Mouse (Mus musculus): ENCODE measurements around the gene Nrl. TPM values are rescaled to one million over a fixed set of nuclear protein-coding genes. Genes with fewer than 3 reads are reported as not detected.

Gene Nrl
- polyA plus RNA-seq (2014; fragmentation: Illumina TruSeq; extraction: RNeasy Lipid Tissue Mini Kit (QIAGEN cat#74804); ENCODE audit: low read depth, low replicate concordance): not detected

GRCm38 (mm10) chr14:55524785-55525184, at the start of gene Nrl:
Gene Nrl (minus strand): TSS chr14:55524981.

GRCm38 (mm10) chr14:55560202-55561073, 35.7 kb upstream of the Nrl start, which contains the start of gene A730061H03Rik:
Gene A730061H03Rik (minus strand): TSS chr14:55560406.

GRCm38 (mm10) chr14:55559799-55560201, 35.0 kb upstream of the Nrl start, which contains the start of gene Dcaf11:
Gene Dcaf11 (plus strand): TSS chr14:55560006.

GRCm38 (mm10) chr14:55540067-55540786, 15.4 kb upstream of the Nrl start, which contains the start of gene Pck2:
Gene Pck2 (plus strand): TSS chr14:55540266.

GRCm38 (mm10) chr14:55510125-55510731, 14.6 kb downstream of the Nrl start, which contains the start of gene Cpne6:
Gene Cpne6 (plus strand): TSS chr14:55510445.

GRCm38 (mm10) chr14:55490361-55491201, 34.2 kb downstream of the Nrl start, which contains the start of gene Carmil3:
Gene Carmil3 (plus strand): TSS chr14:55490651.

GRCm38 (mm10) chr14:55478651-55479599, 45.9 kb downstream of the Nrl start, which contains the start of gene Dhrs4:
Gene Dhrs4 (plus strand): TSS chr14:55478758.

Other genes starting within 250 kb of the Nrl start
- 32.3 TPM for gene Dhrs4, start 46.2 kb downstream of the Nrl start, polyA plus RNA-seq (2014; fragmentation: Illumina TruSeq; extraction: RNeasy Lipid Tissue Mini Kit (QIAGEN cat#74804); ENCODE audit: low read depth, low replicate concordance)
- not detected for gene Carmil3, start 34.3 kb downstream of the Nrl start, polyA plus RNA-seq (2014; fragmentation: Illumina TruSeq; extraction: RNeasy Lipid Tissue Mini Kit (QIAGEN cat#74804); ENCODE audit: low read depth, low replicate concordance)
- gene Cpne6, start 14.5 kb downstream of the Nrl start, polyA plus RNA-seq (2014; fragmentation: Illumina TruSeq; extraction: RNeasy Lipid Tissue Mini Kit (QIAGEN cat#74804); ENCODE audit: low read depth, low replicate concordance): not detected
- gene Pck2, start 15.3 kb upstream of the Nrl start, polyA plus RNA-seq (2014; fragmentation: Illumina TruSeq; extraction: RNeasy Lipid Tissue Mini Kit (QIAGEN cat#74804); ENCODE audit: low read depth, low replicate concordance): 5.2 TPM
- 21.3 TPM for gene Dcaf11, start 35.0 kb upstream of the Nrl start, polyA plus RNA-seq (2014; fragmentation: Illumina TruSeq; extraction: RNeasy Lipid Tissue Mini Kit (QIAGEN cat#74804); ENCODE audit: low read depth, low replicate concordance)
- not detected for gene A730061H03Rik, start 35.4 kb upstream of the Nrl start, polyA plus RNA-seq (2014; fragmentation: Illumina TruSeq; extraction: RNeasy Lipid Tissue Mini Kit (QIAGEN cat#74804); ENCODE audit: low read depth, low replicate concordance)
- gene Fitm1, start 50.6 kb upstream of the Nrl start, polyA plus RNA-seq (2014; fragmentation: Illumina TruSeq; extraction: RNeasy Lipid Tissue Mini Kit (QIAGEN cat#74804); ENCODE audit: low read depth, low replicate concordance): not detected
- 139 TPM for gene Psme1, start 53.1 kb upstream of the Nrl start, polyA plus RNA-seq (2014; fragmentation: Illumina TruSeq; extraction: RNeasy Lipid Tissue Mini Kit (QIAGEN cat#74804); ENCODE audit: low read depth, low replicate concordance)
- gene Emc9, start 60.3 kb upstream of the Nrl start, polyA plus RNA-seq (2014; fragmentation: Illumina TruSeq; extraction: RNeasy Lipid Tissue Mini Kit (QIAGEN cat#74804); ENCODE audit: low read depth, low replicate concordance): 7.3 TPM
- gene Psme2, start 66.1 kb upstream of the Nrl start, polyA plus RNA-seq (2014; fragmentation: Illumina TruSeq; extraction: RNeasy Lipid Tissue Mini Kit (QIAGEN cat#74804); ENCODE audit: low read depth, low replicate concordance): 171 TPM
- gene Rnf31, start 66.7 kb upstream of the Nrl start, polyA plus RNA-seq (2014; fragmentation: Illumina TruSeq; extraction: RNeasy Lipid Tissue Mini Kit (QIAGEN cat#74804); ENCODE audit: low read depth, low replicate concordance): 10.6 TPM
- gene Irf9, start 78.6 kb upstream of the Nrl start, polyA plus RNA-seq (2014; fragmentation: Illumina TruSeq; extraction: RNeasy Lipid Tissue Mini Kit (QIAGEN cat#74804); ENCODE audit: low read depth, low replicate concordance): 51.9 TPM
- not detected for gene Rec8, start 93.1 kb upstream of the Nrl start, polyA plus RNA-seq (2014; fragmentation: Illumina TruSeq; extraction: RNeasy Lipid Tissue Mini Kit (QIAGEN cat#74804); ENCODE audit: low read depth, low replicate concordance)
- 2.9 TPM for gene Ipo4, start 111.0 kb upstream of the Nrl start, polyA plus RNA-seq (2014; fragmentation: Illumina TruSeq; extraction: RNeasy Lipid Tissue Mini Kit (QIAGEN cat#74804); ENCODE audit: low read depth, low replicate concordance)
- gene Gm49378, start 112.9 kb upstream of the Nrl start, polyA plus RNA-seq (2014; fragmentation: Illumina TruSeq; extraction: RNeasy Lipid Tissue Mini Kit (QIAGEN cat#74804); ENCODE audit: low read depth, low replicate concordance): 0.63 TPM
- gene Tm9sf1, start 118.8 kb upstream of the Nrl start, polyA plus RNA-seq (2014; fragmentation: Illumina TruSeq; extraction: RNeasy Lipid Tissue Mini Kit (QIAGEN cat#74804); ENCODE audit: low read depth, low replicate concordance): 52.5 TPM
- 0.50 TPM for gene Tssk4, start 125.2 kb upstream of the Nrl start, polyA plus RNA-seq (2014; fragmentation: Illumina TruSeq; extraction: RNeasy Lipid Tissue Mini Kit (QIAGEN cat#74804); ENCODE audit: low read depth, low replicate concordance)
- 43.5 TPM for gene Mdp1, start 135.5 kb upstream of the Nrl start, polyA plus RNA-seq (2014; fragmentation: Illumina TruSeq; extraction: RNeasy Lipid Tissue Mini Kit (QIAGEN cat#74804); ENCODE audit: low read depth, low replicate concordance)
- gene Gmpr2, start 147.0 kb upstream of the Nrl start, polyA plus RNA-seq (2014; fragmentation: Illumina TruSeq; extraction: RNeasy Lipid Tissue Mini Kit (QIAGEN cat#74804); ENCODE audit: low read depth, low replicate concordance): 26.0 TPM
- 50.1 TPM for gene Nedd8, start 147.1 kb upstream of the Nrl start, polyA plus RNA-seq (2014; fragmentation: Illumina TruSeq; extraction: RNeasy Lipid Tissue Mini Kit (QIAGEN cat#74804); ENCODE audit: low read depth, low replicate concordance)
- gene Tinf2, start 156.8 kb upstream of the Nrl start, polyA plus RNA-seq (2014; fragmentation: Illumina TruSeq; extraction: RNeasy Lipid Tissue Mini Kit (QIAGEN cat#74804); ENCODE audit: low read depth, low replicate concordance): 13.6 TPM
- not detected for gene Tgm1, start 188.9 kb upstream of the Nrl start, polyA plus RNA-seq (2014; fragmentation: Illumina TruSeq; extraction: RNeasy Lipid Tissue Mini Kit (QIAGEN cat#74804); ENCODE audit: low read depth, low replicate concordance)
- 0.73 TPM for gene Rabggta, start 197.3 kb upstream of the Nrl start, polyA plus RNA-seq (2014; fragmentation: Illumina TruSeq; extraction: RNeasy Lipid Tissue Mini Kit (QIAGEN cat#74804); ENCODE audit: low read depth, low replicate concordance)
- gene Dhrs1, start 220.7 kb upstream of the Nrl start, polyA plus RNA-seq (2014; fragmentation: Illumina TruSeq; extraction: RNeasy Lipid Tissue Mini Kit (QIAGEN cat#74804); ENCODE audit: low read depth, low replicate concordance): 15.3 TPM
- gene Nop9, start 220.7 kb upstream of the Nrl start, polyA plus RNA-seq (2014; fragmentation: Illumina TruSeq; extraction: RNeasy Lipid Tissue Mini Kit (QIAGEN cat#74804); ENCODE audit: low read depth, low replicate concordance): 3.3 TPM
- gene Cideb, start 233.5 kb upstream of the Nrl start, polyA plus RNA-seq (2014; fragmentation: Illumina TruSeq; extraction: RNeasy Lipid Tissue Mini Kit (QIAGEN cat#74804); ENCODE audit: low read depth, low replicate concordance): 5.6 TPM
- not detected for gene Ltb4r2, start 236.4 kb upstream of the Nrl start, polyA plus RNA-seq (2014; fragmentation: Illumina TruSeq; extraction: RNeasy Lipid Tissue Mini Kit (QIAGEN cat#74804); ENCODE audit: low read depth, low replicate concordance)
- not detected for gene Ltb4r1, start 241.0 kb upstream of the Nrl start, polyA plus RNA-seq (2014; fragmentation: Illumina TruSeq; extraction: RNeasy Lipid Tissue Mini Kit (QIAGEN cat#74804); ENCODE audit: low read depth, low replicate concordance)